Mouse (Mus musculus): ENCODE measurements around the gene Sytl2. TPM values are rescaled to one million over a fixed set of nuclear protein-coding genes. Genes with fewer than 3 reads are reported as not detected.

The Sytl2 gene
- polyA plus RNA-seq, 1 experiment = 2.7 TPM

GRCm38 (mm10) chr7:90334362-90334761 lies 32.3 kb downstream of the Sytl2 start:
- Histone ChIP-seq H3K27ac (replicated peaks; ENCODE audit: low read depth, low read length) (no peak overlapping the region), H3K4me3 (ENCODE audit: insufficient read depth, low read depth, low read length) (no peak overlapping the region), H3K4me1 (ENCODE audit: control insufficient read depth, insufficient read depth, insufficient read length, low read length) (no peaks in the 10 kb centered on the region)

- no peaks in the 10 kb centered on the region for H3K4me1 ChIP-seq (ENCODE audit: control insufficient read depth, insufficient read depth, insufficient read length, low read length)
- H3K4me3 ChIP-seq (ENCODE audit: insufficient read depth, low read depth, low read length) = no peak overlapping the region
- no peak overlapping the region for H3K27ac ChIP-seq (replicated peaks; ENCODE audit: low read depth, low read length)
Measured at GRCm38 (mm10) chr7:90334831-90335230, 32.8 kb downstream of the Sytl2 start.

DNA sequence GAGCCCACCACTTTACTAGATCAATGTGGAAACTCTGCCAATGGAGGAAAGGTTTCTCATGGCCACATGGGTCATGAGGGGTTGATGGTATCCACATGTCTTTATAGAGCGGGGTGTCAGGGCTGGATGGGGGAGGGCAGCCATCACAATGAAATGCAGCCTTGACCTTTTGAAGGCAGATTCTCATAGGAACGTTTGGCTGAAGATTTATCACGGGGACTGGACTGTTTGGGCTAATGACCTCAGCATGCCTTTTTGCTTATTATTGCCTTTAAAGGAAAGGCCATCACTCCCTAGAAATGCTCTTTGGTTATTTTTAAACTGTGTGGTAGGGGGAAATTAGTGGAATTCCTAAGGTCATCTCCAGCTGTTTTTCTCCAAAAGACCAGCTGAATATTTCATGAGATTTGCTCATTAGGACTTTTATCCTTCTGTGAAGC lies 33.7 kb downstream of the Sytl2 start:
- Histone ChIP-seq H3K4me1 (ENCODE audit: control insufficient read depth, insufficient read depth, insufficient read length, low read length) (no peaks in the 10 kb centered on the region), H3K27ac (replicated peaks; ENCODE audit: low read depth, low read length) (no peak overlapping the region), H3K4me3 (ENCODE audit: insufficient read depth, low read depth, low read length) (no peak overlapping the region)

DNA sequence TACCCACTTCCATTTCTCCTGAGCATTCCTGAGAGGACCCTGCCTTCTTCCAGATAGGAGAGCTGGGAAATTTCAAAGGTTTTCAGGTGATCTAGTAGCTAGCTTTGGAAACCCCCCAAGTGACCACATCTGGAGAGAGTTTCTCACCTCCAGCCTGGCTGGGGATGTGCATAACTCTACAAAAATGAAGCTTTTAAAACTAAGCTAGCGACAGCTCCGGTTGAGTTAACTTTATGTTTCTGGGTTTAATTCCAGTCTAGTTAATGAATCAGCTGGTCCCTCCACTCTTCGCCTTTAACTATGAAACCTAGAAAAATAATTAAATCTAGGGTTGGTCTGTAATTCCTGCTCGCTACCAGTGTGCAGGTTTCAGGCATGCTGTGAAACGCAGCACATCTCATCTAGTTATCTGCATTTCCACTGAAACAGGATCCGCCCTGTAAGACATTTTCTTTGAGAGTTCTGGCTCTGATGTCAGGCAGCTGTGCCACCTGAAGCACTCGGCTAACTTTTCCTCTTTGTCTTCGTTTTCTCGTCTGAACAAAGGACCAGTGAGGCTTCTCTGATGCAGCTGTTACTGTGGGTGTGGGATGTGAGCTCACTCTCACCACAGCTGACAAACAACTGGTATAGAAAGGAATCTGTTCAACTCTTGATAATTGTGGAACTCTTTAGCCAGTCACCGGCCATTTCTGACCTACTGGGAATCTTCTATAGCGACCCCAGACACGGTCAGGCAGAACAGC lies 39.3 kb downstream of the Sytl2 start:
- Histone ChIP-seq H3K4me1 (ENCODE audit: control insufficient read depth, insufficient read depth, insufficient read length, low read length) (no peaks in the 10 kb centered on the region), H3K27ac (replicated peaks; ENCODE audit: low read depth, low read length) (no peak overlapping the region), H3K4me3 (ENCODE audit: insufficient read depth, low read depth, low read length) (no peak overlapping the region)

- Histone ChIP-seq H3K4me3 (ENCODE audit: insufficient read depth, low read depth, low read length) (no peak overlapping the region), H3K4me1 (ENCODE audit: control insufficient read depth, insufficient read depth, insufficient read length, low read length) (no peaks in the 10 kb centered on the region), H3K27ac (replicated peaks; ENCODE audit: low read depth, low read length) (no peak overlapping the region)
Measured at GRCm38 (mm10) chr7:90344903-90345302, 42.9 kb downstream of the Sytl2 start.

GRCm38 (mm10) chr7:90347779-90348437 lies 45.9 kb downstream of the Sytl2 start:
- Histone ChIP-seq H3K27ac (replicated peaks; ENCODE audit: low read depth, low read length) (no peak overlapping the region), H3K4me1 (ENCODE audit: control insufficient read depth, insufficient read depth, insufficient read length, low read length) (no peaks in the 10 kb centered on the region), H3K4me3 (ENCODE audit: insufficient read depth, low read depth, low read length) (no peak overlapping the region)

GRCm38 (mm10) chr7:90349014-90349413 lies 47.0 kb downstream of the Sytl2 start:
- Histone ChIP-seq H3K27ac (replicated peaks; ENCODE audit: low read depth, low read length) (no peak overlapping the region), H3K4me3 (ENCODE audit: insufficient read depth, low read depth, low read length) (no peak overlapping the region), H3K4me1 (ENCODE audit: control insufficient read depth, insufficient read depth, insufficient read length, low read length) (no peaks in the 10 kb centered on the region)

GRCm38 (mm10) chr7:90352183-90352582 lies 50.1 kb downstream of the Sytl2 start:
- no peak overlapping the region for H3K27ac ChIP-seq (replicated peaks; ENCODE audit: low read depth, low read length)
- no peaks in the 10 kb centered on the region for H3K4me1 ChIP-seq (ENCODE audit: control insufficient read depth, insufficient read depth, insufficient read length, low read length)
- H3K4me3 ChIP-seq (ENCODE audit: insufficient read depth, low read depth, low read length) = no peak overlapping the region

- Histone ChIP-seq H3K4me1 (ENCODE audit: control insufficient read depth, insufficient read depth, insufficient read length, low read length) (no peaks in the 10 kb centered on the region), H3K4me3 (ENCODE audit: insufficient read depth, low read depth, low read length) (no peak overlapping the region), H3K27ac (replicated peaks; ENCODE audit: low read depth, low read length) (no peak overlapping the region)
Measured at GRCm38 (mm10) chr7:90353488-90354228, 51.6 kb downstream of the Sytl2 start.

DNA sequence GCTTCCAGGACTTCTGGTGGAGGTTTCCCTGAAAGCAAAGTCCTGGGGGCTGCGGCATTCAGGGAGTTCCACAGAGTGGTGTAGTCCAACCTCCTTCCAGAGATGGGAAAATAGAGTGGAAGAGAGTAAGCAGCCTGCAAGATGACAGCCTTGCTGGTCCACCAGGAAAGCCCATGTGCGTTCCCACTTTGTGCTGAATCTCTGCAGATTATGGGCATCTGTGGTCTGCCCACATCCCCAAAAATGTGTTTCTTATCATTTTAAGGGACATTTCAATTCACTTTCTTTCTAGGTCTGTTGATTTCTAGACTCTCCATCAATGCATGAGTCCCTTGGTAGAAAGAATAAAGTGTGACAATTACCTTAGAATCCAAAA lies 52.2 kb downstream of the Sytl2 start:
- Histone ChIP-seq H3K27ac (replicated peaks; ENCODE audit: low read depth, low read length) (no peak overlapping the region), H3K4me3 (ENCODE audit: insufficient read depth, low read depth, low read length) (no peak overlapping the region), H3K4me1 (ENCODE audit: control insufficient read depth, insufficient read depth, insufficient read length, low read length) (no peaks in the 10 kb centered on the region)

DNA sequence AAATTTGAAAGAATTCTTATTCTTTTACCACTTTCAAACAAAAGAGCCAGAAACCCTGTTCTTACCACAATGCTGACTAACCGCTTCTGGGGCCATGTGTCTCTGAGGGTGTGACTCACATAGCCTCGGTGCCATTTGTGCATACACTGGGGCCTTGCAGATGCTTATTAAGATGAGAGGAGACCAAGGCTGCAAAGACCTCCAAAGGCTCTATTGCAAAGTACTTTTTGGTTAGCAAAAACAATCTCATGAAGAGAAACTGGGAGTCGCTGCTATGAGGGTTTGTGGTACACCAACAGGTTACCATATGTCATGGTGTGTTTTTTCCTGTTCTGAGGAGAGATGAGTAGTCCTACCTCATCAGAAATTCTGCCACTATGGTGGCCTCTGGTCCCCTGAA lies 53.4 kb downstream of the Sytl2 start:
- H3K27ac ChIP-seq (replicated peaks; ENCODE audit: low read depth, low read length) = no peak overlapping the region
- H3K4me1 ChIP-seq (ENCODE audit: control insufficient read depth, insufficient read depth, insufficient read length, low read length) = no peaks in the 10 kb centered on the region
- no peak overlapping the region for H3K4me3 ChIP-seq (ENCODE audit: insufficient read depth, low read depth, low read length)

DNA sequence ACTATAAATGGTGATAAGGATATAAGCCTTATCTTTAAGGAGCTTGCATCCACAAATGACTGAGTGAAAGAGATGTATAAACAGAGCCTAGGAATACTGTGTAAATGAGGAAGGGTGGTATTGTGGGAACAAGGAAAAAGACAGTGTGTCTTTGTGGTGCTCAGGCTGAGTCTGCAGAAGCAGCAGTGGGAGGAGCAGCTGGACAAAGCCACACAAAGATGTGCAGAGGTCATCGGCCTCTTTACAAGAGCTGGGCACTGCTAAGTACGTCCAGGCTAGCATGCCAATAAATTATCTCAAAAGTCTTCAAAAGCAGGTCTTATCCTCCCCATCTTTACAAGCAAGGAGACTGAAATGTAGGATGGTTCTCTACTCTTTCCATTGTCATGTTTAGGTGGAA lies 53.9 kb downstream of the Sytl2 start:
- Histone ChIP-seq H3K27ac (replicated peaks; ENCODE audit: low read depth, low read length) (no peak overlapping the region), H3K4me1 (ENCODE audit: control insufficient read depth, insufficient read depth, insufficient read length, low read length) (no peaks in the 10 kb centered on the region), H3K4me3 (ENCODE audit: insufficient read depth, low read depth, low read length) (no peak overlapping the region)

GRCm38 (mm10) chr7:90362788-90363187 lies 60.7 kb downstream of the Sytl2 start:
- no peaks in the 10 kb centered on the region for H3K4me1 ChIP-seq (ENCODE audit: control insufficient read depth, insufficient read depth, insufficient read length, low read length)
- no peak overlapping the region for H3K27ac ChIP-seq (replicated peaks; ENCODE audit: low read depth, low read length)
- no peak overlapping the region for H3K4me3 ChIP-seq (ENCODE audit: insufficient read depth, low read depth, low read length)

GRCm38 (mm10) chr7:90370071-90370851 lies 68.2 kb downstream of the Sytl2 start:
- no peak overlapping the region for H3K4me3 ChIP-seq (ENCODE audit: insufficient read depth, low read depth, low read length)
- H3K27ac ChIP-seq (replicated peaks; ENCODE audit: low read depth, low read length) = 0 out of 2 replicates have a peak overlapping the region, but pooled peaks have one; percentile 24
- H3K4me1 ChIP-seq (ENCODE audit: control insufficient read depth, insufficient read depth, insufficient read length, low read length) = peaks cover 3% of the 10 kb centered on the region; the same call in 1 of the 2 replicates

DNA sequence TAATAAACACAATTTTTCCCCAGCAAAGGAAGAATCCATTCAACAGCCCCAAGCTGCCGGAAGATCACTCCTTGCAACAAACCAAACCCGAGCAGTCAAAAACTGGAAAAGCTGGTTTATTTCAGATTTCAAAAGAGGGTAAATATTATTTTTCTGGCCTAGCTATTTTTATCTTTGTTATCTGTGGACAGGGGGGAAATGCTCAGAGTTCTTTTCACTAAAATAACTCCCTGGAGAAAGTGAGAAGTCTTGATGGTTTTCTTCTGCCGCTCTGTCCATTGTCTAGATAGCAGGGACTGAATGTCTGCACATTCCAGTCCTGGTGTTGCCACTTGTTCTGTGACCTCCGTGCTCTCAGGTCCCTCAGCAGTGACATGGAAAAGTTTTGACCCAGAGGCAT lies 70.8 kb downstream of the Sytl2 start:
- H3K27ac ChIP-seq (replicated peaks; ENCODE audit: low read depth, low read length) = no peak overlapping the region
- no peak overlapping the region for H3K4me3 ChIP-seq (ENCODE audit: insufficient read depth, low read depth, low read length)
- peaks cover 3% of the 10 kb centered on the region; the same call in 1 of the 2 replicates for H3K4me1 ChIP-seq (ENCODE audit: control insufficient read depth, insufficient read depth, insufficient read length, low read length)

Measured in brown adipose tissue, adult 24 weeks (tissue).